Mouse (Mus musculus) T-cell, adult 2 months (primary cell): Measurements from ENCODE around the gene Mgat2.
"Not testable (repeated sequence)": the region's sequence is repeated elsewhere in the genome, so short reads cannot be mapped to it uniquely, and the experiment has no call there.

Source experiments
- DNase-seq: peaks from one replicate; pipeline ENCODE4 v3.0.0; 2022; ENCODE audit warnings: low spot score

The Mgat2 gene

GRCm38 (mm10) chr12:69183583-69184308 lies at the start of gene Mgat2, which contains the start of gene Rpl36al:
TSS of gene Mgat2 (plus strand) at chr12:69184157.
TSS of gene Rpl36al (minus strand) at chr12:69184083.
- peak; percentile 94 for DNase-seq

- DNase-seq, result no peak
Observed at GRCm38 (mm10) chr12:69139201-69139600, 44.8 kb upstream of the Mgat2 start.

- no peak for DNase-seq
Observed at GRCm38 (mm10) chr12:69139841-69140240, 44.1 kb upstream of the Mgat2 start.

GRCm38 (mm10) chr12:69143460-69143859 lies 40.5 kb upstream of the Mgat2 start:
- DNase-seq, result no peak

GRCm38 (mm10) chr12:69147166-69147735 lies 36.7 kb upstream of the Mgat2 start:
- no peak for DNase-seq

GRCm38 (mm10) chr12:69150049-69150448 lies 33.9 kb upstream of the Mgat2 start:
- no peak for DNase-seq

GRCm38 (mm10) chr12:69155923-69156322 lies 28.0 kb upstream of the Mgat2 start:
- DNase-seq, result no peak

- DNase-seq, result no peak
Observed at GRCm38 (mm10) chr12:69156436-69156835, 27.5 kb upstream of the Mgat2 start.

- no peak for DNase-seq
Observed at GRCm38 (mm10) chr12:69157107-69157506, 26.9 kb upstream of the Mgat2 start.

GRCm38 (mm10) chr12:69158366-69158764 lies 25.6 kb upstream of the Mgat2 start:
- no peak for DNase-seq

GRCm38 (mm10) chr12:69158765-69159577 lies 25.0 kb upstream of the Mgat2 start, which contains the start of gene Rps29:
TSS of gene Rps29 (minus strand) at chr12:69159186.
- peak; percentile 98 for DNase-seq

GRCm38 (mm10) chr12:69159578-69159940 lies 24.4 kb upstream of the Mgat2 start:
- peak; percentile 42 for DNase-seq

GRCm38 (mm10) chr12:69160677-69161076 lies 23.3 kb upstream of the Mgat2 start:
- not testable (repeated sequence) for DNase-seq

- not testable (repeated sequence) for DNase-seq
Observed at GRCm38 (mm10) chr12:69163586-69163985, 20.4 kb upstream of the Mgat2 start.

- peak; percentile 18 for DNase-seq
Observed at GRCm38 (mm10) chr12:69164904-69165303, 19.1 kb upstream of the Mgat2 start.

GRCm38 (mm10) chr12:69166861-69167581 lies 16.9 kb upstream of the Mgat2 start:
- not testable (repeated sequence) for DNase-seq

- no peak for DNase-seq
Observed at GRCm38 (mm10) chr12:69167656-69168460, 16.1 kb upstream of the Mgat2 start.

GRCm38 (mm10) chr12:69168461-69169106 lies 15.4 kb upstream of the Mgat2 start, which contains the start of gene Lrr1:
TSS of gene Lrr1 (plus strand) at chr12:69168814.
- peak; percentile 82 for DNase-seq

- DNase-seq, result no peak
Observed at GRCm38 (mm10) chr12:69171307-69171706, 12.7 kb upstream of the Mgat2 start.

- DNase-seq, result no peak
Observed at GRCm38 (mm10) chr12:69175975-69176374, 8.0 kb upstream of the Mgat2 start.

GRCm38 (mm10) chr12:69177526-69177925 lies 6.4 kb upstream of the Mgat2 start:
- DNase-seq, result no peak
